Mouse (Mus musculus) bone marrow macrophage, adult 2 months (primary cell): ENCODE measurements around the gene Slc6a16. TPM values are rescaled to one million over a fixed set of nuclear protein-coding genes. Genes with fewer than 3 reads are reported as not detected.

ENCODE experiments used
- H3K27ac ChIP-seq: 2 replicates; pipeline ENCODE4 v1.5.1; 2012; ENCODE audit warnings: low read depth, low read length; ENCODE audit not compliant: insufficient read depth
- H3K4me1 ChIP-seq: 2 replicates; pipeline ENCODE4 v1.6.1; 2012; ENCODE audit warnings: low read length; ENCODE audit not compliant: control insufficient read depth, insufficient read depth
- H3K4me3 ChIP-seq: 2 replicates; pipeline ENCODE4 v1.5.1; 2012; ENCODE audit warnings: mild to moderate bottlenecking, low read length, moderate library complexity; ENCODE audit not compliant: insufficient read depth
- CTCF ChIP-seq: IDR thresholded peaks from 2 replicates; pipeline ENCODE4 v1.5.1; 2012; ENCODE audit warnings: low read depth, mild to moderate bottlenecking, low read length, moderate library complexity
- POLR2A ChIP-seq: IDR thresholded peaks from 2 replicates; pipeline ENCODE4 v1.6.1; 2012; ENCODE audit warnings: mild to moderate bottlenecking, low read depth, low read length, borderline replicate concordance
- polyA plus RNA-seq: library from polyadenylated mRNA; stranded (reverse); fragments of >200 nt; gene quantifications from 2 replicates; pipeline ENCODE4 v1.2.4, GENCODE M21; 2012; ENCODE audit not compliant: missing spikeins, insufficient read depth, insufficient read length

Slc6a16 gene
- not detected in 2 replicates for polyA plus RNA-seq

GRCm38 (mm10) chr7:45240633-45241388 lies at the start of gene Slc6a16:
Gene Slc6a16 (plus strand): TSS chr7:45241085.
- Histone ChIP-seq H3K27ac (no peak within 1 kb of the TSS), H3K4me1 (peaks cover 17% of the 10 kb centered on the region), H3K4me3 (no peak within 1 kb of the TSS)
- TF ChIP-seq CTCF (no peak), POLR2A (no peak)

- TF ChIP-seq CTCF (no peak), POLR2A (no peak)
- no peak overlapping the region for H3K27ac ChIP-seq
Observed at GRCm38 (mm10) chr7:45191161-45191560, 49.7 kb upstream of the Slc6a16 start.

GRCm38 (mm10) chr7:45191803-45192363 lies 49.0 kb upstream of the Slc6a16 start:
- no peaks in the 10 kb centered on the region for H3K4me1 ChIP-seq
- no peak overlapping the region for H3K27ac ChIP-seq
- TF ChIP-seq POLR2A (no peak), CTCF (no peak)
- no peak overlapping the region for H3K4me3 ChIP-seq

More at GRCm38 (mm10) chr7:45191161-45191560, 49.7 kb upstream of the Slc6a16 start:
- Histone ChIP-seq H3K4me1 (no peaks in the 10 kb centered on the region), H3K4me3 (no peak overlapping the region)

GRCm38 (mm10) chr7:45192585-45193310 lies 48.1 kb upstream of the Slc6a16 start:
- TF ChIP-seq POLR2A (no peak), CTCF (no peak)
- no peaks in the 10 kb centered on the region for H3K4me1 ChIP-seq

GRCm38 (mm10) chr7:45193406-45193805 lies 47.5 kb upstream of the Slc6a16 start:
- Histone ChIP-seq H3K4me3 (no peak overlapping the region), H3K4me1 (no peaks in the 10 kb centered on the region), H3K27ac (no peak overlapping the region)
- TF ChIP-seq CTCF (no peak), POLR2A (no peak)

More at GRCm38 (mm10) chr7:45192585-45193310, 48.1 kb upstream of the Slc6a16 start:
- H3K4me3 ChIP-seq = no peak overlapping the region
- no peak overlapping the region for H3K27ac ChIP-seq

GRCm38 (mm10) chr7:45193871-45194785 lies 46.8 kb upstream of the Slc6a16 start:
- Histone ChIP-seq H3K4me3 (no peak overlapping the region), H3K4me1 (no peaks in the 10 kb centered on the region), H3K27ac (no peak overlapping the region)
- TF ChIP-seq CTCF = no peak
- no peak for TF ChIP-seq POLR2A

- TF ChIP-seq POLR2A = no peak
- TF ChIP-seq CTCF = no peak
- H3K4me3 ChIP-seq = no peak overlapping the region
- no peak overlapping the region for H3K27ac ChIP-seq
- H3K4me1 ChIP-seq = no peaks in the 10 kb centered on the region
Observed at GRCm38 (mm10) chr7:45195341-45196175, 45.3 kb upstream of the Slc6a16 start.

- Histone ChIP-seq H3K27ac (no peak overlapping the region), H3K4me3 (no peak overlapping the region), H3K4me1 (no peaks in the 10 kb centered on the region)
- TF ChIP-seq POLR2A (no peak), CTCF (no peak)
Observed at GRCm38 (mm10) chr7:45196176-45196535, 44.7 kb upstream of the Slc6a16 start.
